Mouse (Mus musculus) gastrocnemius, adult 2 months (tissue): ENCODE measurements around the gene Olfr1341. TPM values are rescaled to one million over a fixed set of nuclear protein-coding genes. Genes with fewer than 3 reads are reported as not detected.

ENCODE experiments used
- DNase-seq: peaks from one replicate; pipeline ENCODE4 v3.0.0; 2022
- H3K27ac ChIP-seq: fragments of 200-600 bp; 2 replicates; pipeline ENCODE4 v1.8.1; 2022; ENCODE audit warnings: mild to moderate bottlenecking
- H3K4me3 ChIP-seq: fragments of 200-600 bp; 2 replicates; pipeline ENCODE4 v1.8.1; 2022; ENCODE audit warnings: mild to moderate bottlenecking, moderate library complexity
- CTCF ChIP-seq: fragments of 200-600 bp; IDR thresholded peaks from 2 replicates; pipeline ENCODE4 v1.8.1; 2022; ENCODE audit warnings: antibody characterized with exemption, mild to moderate bottlenecking, moderate library complexity
- intact Hi-C: fragments of 180-260 bp; cut with DNase I; formaldehyde crosslinking; loops from one replicate; pipeline ENCODE4 v1.15.1; 2025
- long read RNA-seq, 2 experiments: library from polyadenylated mRNA; stranded (forward); transcript quantifications; one replicate each; pipeline ENCODE4 v2.0.0; 2021
- total RNA-seq, 2 experiments: library from RNA; stranded (reverse); gene quantifications; 2 replicates each; pipeline ENCODE4 v1.2.3; 2021

The Olfr1341 gene
- total RNA-seq, result not detected
- long read RNA-seq, experiment 1, result 0 reads
- long read RNA-seq, experiment 2, result 0 reads

GRCm38 (mm10) chr4:118703223-118703622 lies at the start of gene Olfr1341:
TSS of gene Olfr1341 (plus strand) at chr4:118703523.
- Histone ChIP-seq H3K4me3 (no peak within 1 kb of the TSS), H3K27ac (no peak within 1 kb of the TSS)
- DNase-seq, result no peak
- no peak for TF ChIP-seq CTCF
- intact Hi-C loops, result no loop called here

- intact Hi-C loops, result no loop called here
- no peak for TF ChIP-seq CTCF
- H3K4me3 ChIP-seq, result no peak within 1 kb of the TSS
- no peak within 1 kb of the TSS for H3K27ac ChIP-seq
- DNase-seq, result no peak
These were observed 44.7 kb upstream of the Olfr1341 start, which contains the start of gene Olfr62 for GRCm38 (mm10) chr4:118658652-118659051. TSS of gene Olfr62 (plus strand) at chr4:118658952.

DNA sequence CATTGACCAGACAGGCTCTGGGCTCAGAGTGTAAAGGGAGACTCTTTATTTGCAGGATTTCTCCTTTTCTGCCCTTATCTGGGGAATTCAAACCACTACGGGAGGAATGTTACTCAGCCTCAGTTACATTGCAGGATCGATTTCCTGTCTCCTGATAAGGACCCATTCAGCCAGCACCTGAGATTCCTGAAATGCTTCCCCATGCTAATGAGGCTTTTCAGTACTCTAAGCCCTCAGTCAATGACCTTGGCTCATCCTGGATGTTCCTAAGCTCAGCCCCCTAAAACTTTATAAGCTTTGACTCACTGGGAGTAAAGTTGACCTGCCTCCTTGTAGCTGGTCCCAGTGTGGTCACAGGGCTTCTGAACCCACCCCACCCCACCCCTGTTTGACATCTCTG lies 16.2 kb upstream of the Olfr1341 start:
- H3K4me3 ChIP-seq, result no peak overlapping the region
- intact Hi-C loops, result no loop called here
- DNase-seq, result no peak
- no peak overlapping the region for H3K27ac ChIP-seq
- TF ChIP-seq CTCF, result no peak

- TF ChIP-seq CTCF, result no peak
- Histone ChIP-seq H3K27ac (no peak within 1 kb of the TSS), H3K4me3 (no peak within 1 kb of the TSS)
- intact Hi-C loops, result no loop called here
- no peak for DNase-seq
These were observed 10.8 kb upstream of the Olfr1341 start, which contains the start of gene Olfr1342 for GRCm38 (mm10) chr4:118692412-118692973. TSS of gene Olfr1342 (minus strand) at chr4:118692756.

- no peak overlapping the region for H3K4me3 ChIP-seq
- TF ChIP-seq CTCF, result no peak
- H3K27ac ChIP-seq, result no peak overlapping the region
- DNase-seq, result no peak
- intact Hi-C loops, result no loop called here
These were observed 9.5 kb upstream of the Olfr1341 start for GRCm38 (mm10) chr4:118693812-118694211.

- intact Hi-C loops, result no loop called here
- Histone ChIP-seq H3K4me3 (no peak overlapping the region), H3K27ac (no peak overlapping the region)
- DNase-seq, result no peak
- no peak for TF ChIP-seq CTCF
These were observed 4.8 kb downstream of the Olfr1341 start for GRCm38 (mm10) chr4:118708086-118708485.

GRCm38 (mm10) chr4:118711656-118712055 lies 8.3 kb downstream of the Olfr1341 start:
- H3K4me3 ChIP-seq, result no peak overlapping the region
- TF ChIP-seq CTCF, result no peak
- no peak overlapping the region for H3K27ac ChIP-seq
- intact Hi-C loops, result no loop called here
- DNase-seq, result no peak

GRCm38 (mm10) chr4:118719838-118720237 lies 16.5 kb downstream of the Olfr1341 start, which contains the start of gene Olfr1340:
TSS of gene Olfr1340 (plus strand) at chr4:118720138.
- intact Hi-C loops, result no loop called here
- Histone ChIP-seq H3K27ac (no peak within 1 kb of the TSS), H3K4me3 (no peak within 1 kb of the TSS)
- DNase-seq, result no peak
- TF ChIP-seq CTCF, result no peak

GRCm38 (mm10) chr4:118721742-118722483 lies 18.6 kb downstream of the Olfr1341 start:
- Histone ChIP-seq H3K4me3 (no peak overlapping the region), H3K27ac (no peak overlapping the region)
- intact Hi-C loops, result no loop called here
- DNase-seq, result no peak
- TF ChIP-seq CTCF, result no peak

GRCm38 (mm10) chr4:118731875-118732274 lies 28.6 kb downstream of the Olfr1341 start, which contains the start of gene Olfr1339:
TSS of gene Olfr1339 (plus strand) at chr4:118732175.
- Histone ChIP-seq H3K4me3 (no peak within 1 kb of the TSS), H3K27ac (no peak within 1 kb of the TSS)
- DNase-seq, result no peak
- intact Hi-C loops, result no loop called here
- no peak for TF ChIP-seq CTCF

DNA sequence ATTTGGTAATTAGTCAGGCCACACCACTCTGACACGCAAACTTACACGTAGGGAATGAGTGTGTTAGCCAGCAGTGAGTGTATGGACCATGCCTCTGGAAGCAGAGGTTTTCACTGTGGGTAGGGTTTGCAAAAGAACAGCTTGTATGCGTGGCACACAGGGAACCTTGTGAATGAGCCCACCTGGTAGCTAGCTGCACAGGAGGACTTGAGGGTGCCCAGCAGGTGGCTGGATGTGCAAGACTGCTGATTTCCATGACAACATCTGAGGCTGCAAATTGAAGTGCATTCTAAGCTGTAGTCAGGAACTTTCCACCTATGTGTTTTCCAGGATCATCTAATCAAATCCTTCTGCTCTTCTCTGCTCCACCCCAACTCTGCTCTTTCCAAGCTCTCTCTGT lies 36.3 kb downstream of the Olfr1341 start:
- H3K27ac ChIP-seq, result no peak overlapping the region
- no peak overlapping the region for H3K4me3 ChIP-seq
- intact Hi-C loops, result no loop called here
- TF ChIP-seq CTCF, result no peak
- no peak for DNase-seq

DNA sequence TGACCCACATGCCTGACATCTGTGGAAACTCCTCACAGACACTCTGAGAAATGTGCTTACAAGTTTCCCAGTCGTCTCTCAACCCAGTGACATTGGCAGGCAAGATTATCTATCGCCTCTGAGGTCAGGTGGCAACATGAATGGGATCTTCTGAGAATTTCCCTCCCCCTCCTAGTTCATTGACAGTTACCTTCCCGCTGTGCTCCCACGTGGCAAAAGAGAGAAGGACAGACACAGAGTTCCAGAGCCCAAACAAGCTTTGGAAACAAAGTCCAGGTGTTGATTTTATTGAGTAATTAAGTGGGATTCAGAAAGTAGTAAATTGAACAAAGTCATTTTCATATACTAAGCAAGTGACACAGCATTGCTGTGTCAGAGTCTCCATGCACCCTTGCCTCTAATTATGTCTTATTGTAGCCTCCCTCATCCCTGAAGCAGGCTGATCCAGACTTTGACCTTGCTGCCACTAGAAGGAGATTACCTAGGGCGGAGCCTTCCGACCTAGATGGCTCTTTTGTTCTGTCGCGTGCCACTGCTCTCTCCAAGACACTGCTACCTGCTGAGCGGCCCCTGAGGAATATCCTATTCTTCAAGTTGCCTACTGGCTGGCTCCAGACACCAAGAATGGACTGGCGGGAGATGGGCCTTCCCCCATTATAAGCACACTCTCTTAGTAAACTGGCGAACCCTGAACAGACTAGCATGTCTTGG lies 37.8 kb downstream of the Olfr1341 start:
- no peak for DNase-seq
- Histone ChIP-seq H3K4me3 (no peak overlapping the region), H3K27ac (no peak overlapping the region)
- no peak for TF ChIP-seq CTCF
- intact Hi-C loops, result no loop called here

GRCm38 (mm10) chr4:118741881-118742280 lies 38.6 kb downstream of the Olfr1341 start:
- TF ChIP-seq CTCF, result no peak
- intact Hi-C loops, result no loop called here
- no peak overlapping the region for H3K4me3 ChIP-seq
- no peak for DNase-seq
- no peak overlapping the region for H3K27ac ChIP-seq
